Mouse (Mus musculus) ES-E14 (cell line): ENCODE results near the gene Snrk.

ENCODE experiments used
- ZC3H11A ChIP-seq: IDR thresholded peaks from 2 replicates; pipeline ENCODE4 v1.6.1; 2012; ENCODE audit warnings: low read depth, mild to moderate bottlenecking, inconsistent platforms, low read length, borderline replicate concordance
- ZNF384 ChIP-seq: IDR thresholded peaks from 2 replicates; pipeline ENCODE4 v1.6.1; 2012; ENCODE audit warnings: low read depth, low read length, inconsistent platforms

DNA sequence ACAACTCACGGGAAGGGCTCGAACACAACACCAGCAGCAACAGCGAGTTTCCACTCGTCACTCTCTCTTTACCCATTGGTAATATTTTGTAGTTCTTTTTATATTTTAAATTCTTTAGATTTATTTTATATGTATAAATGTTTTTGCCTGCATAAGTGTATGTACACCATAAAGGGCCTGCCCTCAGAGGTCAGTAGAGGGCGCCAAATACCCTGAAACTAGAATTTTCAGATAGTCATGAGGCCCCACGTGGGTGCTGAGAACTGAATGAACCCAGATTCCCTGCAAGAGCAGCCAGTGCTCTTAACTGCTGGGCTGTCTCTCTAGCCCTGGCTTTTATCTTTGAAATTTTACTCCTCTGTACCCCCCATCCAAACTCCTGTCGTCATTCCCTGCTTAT lies 87.4 kb downstream of the Snrk start:
- no peak for TF ChIP-seq ZC3H11A
- no peak for TF ChIP-seq ZNF384
